Comparison of ENCODE assay signal across 15 mouse cellular contexts in the genomic region with DNA sequence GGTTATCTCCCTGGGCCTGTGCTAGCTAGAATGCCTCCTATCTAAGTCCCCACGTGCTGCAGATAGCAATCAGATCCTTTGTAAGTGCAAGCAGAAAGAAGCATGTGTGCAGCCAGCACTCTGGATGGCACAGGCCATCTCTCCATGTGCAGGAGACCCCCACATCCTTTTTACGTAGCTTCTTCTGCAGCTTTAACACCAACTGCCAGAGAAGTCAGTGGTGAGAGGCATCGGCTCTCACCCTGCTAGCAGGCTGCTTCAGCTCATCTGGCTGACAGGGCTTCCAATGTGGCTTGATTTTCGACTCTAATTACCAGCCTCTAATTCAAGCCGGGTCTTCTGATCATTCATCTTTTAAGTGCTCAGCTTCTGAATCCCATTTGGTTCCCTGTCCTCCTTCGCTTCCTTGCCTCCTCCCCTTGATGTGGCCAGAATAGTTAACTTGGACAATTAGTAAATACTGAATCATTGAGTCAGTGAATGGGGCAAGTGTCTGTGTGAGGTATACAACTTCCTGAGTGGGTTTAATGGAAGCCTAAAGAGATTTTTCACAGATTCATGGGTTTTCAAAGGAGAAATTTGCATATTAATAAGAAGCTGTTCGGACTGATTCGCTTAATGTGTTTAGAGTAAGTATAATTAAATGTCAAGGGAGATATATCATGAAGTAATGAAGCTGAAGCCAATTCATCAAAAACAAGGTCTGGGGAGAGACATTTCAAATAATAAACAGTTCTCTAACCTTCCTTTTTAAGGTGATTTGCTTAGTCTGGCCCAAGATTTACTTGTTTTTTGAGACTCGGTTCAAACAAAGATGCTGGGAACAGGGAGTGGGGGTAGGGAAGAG. TPM values are rescaled to one million over a fixed set of nuclear protein-coding genes. Genes with fewer than 3 reads are reported as not detected.
DNase-seq lines count a peak whose midpoint lies in the region; ATAC-seq lines count a peak whose summit lies in the region.
"Had no signal": no experiment of that assay in that cellular context is flagged by ENCODE, and none has a peak within 500 bp of the region (broad histone marks: within the 10 kb centered on the region; RNA-seq: fewer than 3 reads in every experiment).

No protein-coding gene starts in this region.

- no peak for ATAC-seq in embryonic facial prominence, embryonic 13.5 days (ENCODE audit: insufficient number of reproducible peaks, insufficient read depth, low FRiP score, low TSS enrichment, low read depth)
- peak; percentile 62 for ATAC-seq in midbrain, embryonic 13.5 days

- H3K27ac ChIP-seq in embryonic facial prominence, embryonic 13.5 days = no peak overlapping the region
- H3K27ac ChIP-seq in hindbrain, embryonic 10.5 days = peak overlapping the region; percentile 69
- 0 out of 2 replicates have a peak overlapping the region, but pooled peaks have one; percentile 41 for H3K27ac ChIP-seq in midbrain, embryonic 13.5 days
- H3K27ac ChIP-seq: embryonic facial prominence, embryonic 12.5 days; heart, embryonic 13.5 days; liver, embryonic 15.5 days; macrophage; stomach, embryonic 15.5 days had no signal

- DNase-seq in hindbrain, embryonic 10.5 days (ENCODE audit: low spot score) = peak; percentile 14
- peak; percentile 33 for DNase-seq in retina, embryonic 14.5 days (ENCODE audit: low spot score)
- no peak for DNase-seq in left cerebral cortex, adult 8-10 months (ENCODE audit: low spot score in 2 of 2)
- no peak for DNase-seq in lung, postnatal 10 days
- DNase-seq in testis, postnatal 10 days (ENCODE audit: low spot score) = no peak
- DNase-seq: adrenal gland, postnatal 36 days; cerebellum, adult 11 months; kidney, postnatal 4 days had no signal

- WGBS in embryonic facial prominence, embryonic 13.5 days = 43% methylated on average over 9 of the region's 9 CpGs
- 47% methylated on average over 9 of the region's 9 CpGs for whole genome bisulfite sequencing in hindbrain, embryonic 10.5 days
- WGBS in midbrain, embryonic 13.5 days = 12% methylated on average over 9 of the region's 9 CpGs

- no peak overlapping the region for H3K4me3 ChIP-seq in embryonic facial prominence, embryonic 13.5 days
- no peak overlapping the region for H3K4me3 ChIP-seq in hindbrain, embryonic 10.5 days
- no peak overlapping the region for H3K4me3 ChIP-seq in midbrain, embryonic 13.5 days (replicated peaks)
- H3K4me3 ChIP-seq: embryonic facial prominence, embryonic 12.5 days; heart, embryonic 13.5 days; liver, embryonic 15.5 days; stomach, embryonic 15.5 days had no signal

- H3K27me3 ChIP-seq in embryonic facial prominence, embryonic 13.5 days = no peaks in the 10 kb centered on the region
- H3K27me3 ChIP-seq in hindbrain, embryonic 10.5 days (ENCODE audit: insufficient read depth, poor library complexity, severe bottlenecking) = peaks cover 30% of the 10 kb centered on the region
- H3K27me3 ChIP-seq in midbrain, embryonic 13.5 days = peaks cover 35% of the 10 kb centered on the region; the same call in 1 of the 2 replicates
- H3K27me3 ChIP-seq: embryonic facial prominence, embryonic 12.5 days; liver, embryonic 15.5 days; stomach, embryonic 15.5 days had no signal

- H3K9ac ChIP-seq in embryonic facial prominence, embryonic 13.5 days = 0 out of 2 replicates have a peak overlapping the region, but pooled peaks have one; percentile 0
- no peak overlapping the region for H3K9ac ChIP-seq in midbrain, embryonic 13.5 days (replicated peaks)
- H3K9ac ChIP-seq: embryonic facial prominence, embryonic 12.5 days; heart, embryonic 13.5 days; liver, embryonic 15.5 days; stomach, embryonic 15.5 days had no signal

- no peaks in the 10 kb centered on the region for H3K9me3 ChIP-seq in embryonic facial prominence, embryonic 13.5 days
- H3K9me3 ChIP-seq in hindbrain, embryonic 10.5 days = no peaks in the 10 kb centered on the region
- H3K9me3 ChIP-seq in midbrain, embryonic 13.5 days = no peaks in the 10 kb centered on the region
- H3K9me3 ChIP-seq: embryonic facial prominence, embryonic 12.5 days; heart, embryonic 13.5 days; liver, embryonic 15.5 days; stomach, embryonic 15.5 days had no signal

- peaks cover 13% of the 10 kb centered on the region for H3K4me1 ChIP-seq in embryonic facial prominence, embryonic 13.5 days
- H3K4me1 ChIP-seq in hindbrain, embryonic 10.5 days (replicated peaks) = peaks cover 41% of the 10 kb centered on the region
- peaks cover 42% of the 10 kb centered on the region for H3K4me1 ChIP-seq in midbrain, embryonic 13.5 days (replicated peaks)
- H3K4me1 ChIP-seq: liver, embryonic 15.5 days; stomach, embryonic 15.5 days had no signal

- H3K36me3 ChIP-seq in embryonic facial prominence, embryonic 13.5 days = no peaks in the 10 kb centered on the region
- H3K36me3 ChIP-seq in hindbrain, embryonic 10.5 days = no peaks in the 10 kb centered on the region
- H3K36me3 ChIP-seq in midbrain, embryonic 13.5 days = no peaks in the 10 kb centered on the region
- H3K36me3 ChIP-seq: embryonic facial prominence, embryonic 12.5 days; heart, embryonic 13.5 days; liver, embryonic 15.5 days; stomach, embryonic 15.5 days had no signal

- H3K4me2 ChIP-seq in embryonic facial prominence, embryonic 13.5 days = no peak overlapping the region
- H3K4me2 ChIP-seq in midbrain, embryonic 13.5 days (replicated peaks) = peak overlapping the region; percentile 26
- H3K4me2 ChIP-seq: embryonic facial prominence, embryonic 12.5 days; heart, embryonic 13.5 days; liver, embryonic 15.5 days; stomach, embryonic 15.5 days had no signal

RNA-seq across cellular contexts. Expression of gene F930015N05Rik, which starts 53.4 kb away (rescaled TPM):
- polyA plus RNA-seq in embryonic facial prominence, embryonic 13.5 days (2015; fragmentation: Nextera tagmentation; extraction: Ambion mirVana) = 1.0 and 2.5 TPM in 2 replicates
- polyA plus RNA-seq in hindbrain, embryonic 10.5 days (2016; fragmentation: Nextera tagmentation; extraction: Ambion mirVana) = 1.3 and 2.2 TPM in 2 replicates
- polyA plus RNA-seq in midbrain, embryonic 13.5 days (2015; fragmentation: Nextera tagmentation; extraction: Ambion mirVana) = 0.37 and 1.8 TPM in 2 replicates
- total RNA-seq in left cerebral cortex, adult 8-10 months (2022) = 1 to 10 TPM in 2 of 4 experiments, under 1 TPM in 2; 0.80 to 1.7 (median 1.2) TPM
- total RNA-seq: adrenal gland, postnatal 36 days had no signal
- polyA plus RNA-seq: liver, embryonic 15.5 days; macrophage had no signal

RNA-seq across cellular contexts. Expression of gene Hs3st3a1, which starts 54.7 kb away (rescaled TPM):
- 3.0 and 3.7 TPM in 2 replicates for polyA plus RNA-seq in embryonic facial prominence, embryonic 13.5 days (2015; fragmentation: Nextera tagmentation; extraction: Ambion mirVana)
- 1.6 and 1.7 TPM in 2 replicates for polyA plus RNA-seq in hindbrain, embryonic 10.5 days (2016; fragmentation: Nextera tagmentation; extraction: Ambion mirVana)
- polyA plus RNA-seq in midbrain, embryonic 13.5 days (2015; fragmentation: Nextera tagmentation; extraction: Ambion mirVana) = 1.4 and 1.8 TPM in 2 replicates
- 1 to 10 TPM; 1.3 to 2.7 (median 1.8) TPM for total RNA-seq in left cerebral cortex, adult 8-10 months (2022)
- polyA plus RNA-seq: macrophage had no signal

Comparison
In these comparisons a context has a peak if more than half of its experiments do, and no peak if none do; other contexts are left out.
1. DNase-seq: peak in hindbrain, embryonic 10.5 days (single experiment) and retina, embryonic 14.5 days (single experiment); none in left cerebral cortex, adult 8-10 months (0 of 2), lung, postnatal 10 days (single experiment) and testis, postnatal 10 days (single experiment).